Mouse (Mus musculus) hindbrain, embryonic 10.5 days (tissue): ENCODE measurements around the gene Fbrsl1. TPM values are rescaled to one million over a fixed set of nuclear protein-coding genes. Genes with fewer than 3 reads are reported as not detected.

Source experiments
- DNase-seq: peaks from one replicate; pipeline ENCODE4 v3.0.0-alpha.2; 2017; ENCODE audit warnings: low spot score
- H3K27ac ChIP-seq: fragments of 300-500 bp; sonication (generic); 2 replicates; pipeline ENCODE4 v1.5.1; 2016; ENCODE audit warnings: mild to moderate bottlenecking, moderate library complexity
- H3K27me3 ChIP-seq: fragments of 300-500 bp; sonication (generic); 2 replicates; pipeline ENCODE4 v1.6.1; 2016; ENCODE audit warnings: mild to moderate bottlenecking; ENCODE audit not compliant: poor library complexity, insufficient read depth, severe bottlenecking
- H3K36me3 ChIP-seq: fragments of 300-500 bp; sonication (generic); 2 replicates; pipeline ENCODE4 v1.6.1; 2016; ENCODE audit warnings: mild to moderate bottlenecking, moderate library complexity
- H3K4me1 ChIP-seq: fragments of 300-500 bp; sonication (generic); replicated peaks from 2 replicates; pipeline ENCODE4 v1.6.1; 2016; ENCODE audit warnings: mild to moderate bottlenecking
- H3K4me3 ChIP-seq: fragments of 300-500 bp; sonication (generic); 2 replicates; pipeline ENCODE4 v1.5.1; 2016; ENCODE audit warnings: mild to moderate bottlenecking, moderate library complexity
- H3K9me3 ChIP-seq: fragments of 300-500 bp; sonication (generic); 2 replicates; pipeline ENCODE4 v1.6.1; 2016; ENCODE audit warnings: mild to moderate bottlenecking, moderate library complexity
- WGBS: fragments of 180-500 bp; shearing (Covaris S2); methylation state at CpG from one replicate; pipeline ENCODE4 v1.1.7; 2016; 5-methylcytosine and 5-hydroxymethylcytosine counted together
- polyA plus RNA-seq: library from polyadenylated mRNA; unstranded; fragments of >200 nt; fragmentation: Nextera tagmentation; extraction: Ambion mirVana; gene quantifications from 2 replicates; pipeline ENCODE4 v1.2.1, GENCODE M21; 2016

Fbrsl1 gene
- polyA plus RNA-seq, 1 experiment from 2014 or later = 19.2 TPM

DNA sequence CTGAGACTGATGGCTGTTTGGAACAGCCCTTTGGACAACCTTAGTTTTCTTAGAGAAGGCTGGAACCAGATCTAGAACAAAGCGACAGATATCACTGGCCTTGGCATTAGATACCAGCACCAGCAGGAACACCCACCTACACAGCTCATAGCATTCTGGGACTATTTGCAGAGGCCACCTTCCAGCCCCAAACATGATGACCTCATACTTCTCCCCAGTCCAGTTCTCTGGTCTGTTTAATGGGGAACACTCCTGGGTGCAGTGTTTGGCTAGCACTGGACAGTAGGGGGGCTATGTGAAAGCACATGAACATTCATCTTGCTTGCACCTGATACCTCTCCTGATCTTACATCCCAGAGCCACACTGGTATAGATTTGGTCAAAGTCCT, 29.8 kb downstream of the Fbrsl1 start:
- Histone ChIP-seq H3K4me3 (no peak overlapping the region), H3K27me3 (peaks cover 4% of the 10 kb centered on the region; the same call in 1 of the 2 replicates), H3K9me3 (no peaks in the 10 kb centered on the region), H3K27ac (no peak overlapping the region), H3K4me1 (peaks cover 37% of the 10 kb centered on the region), H3K36me3 (peaks cover 10% of the 10 kb centered on the region; the same call in 1 of the 2 replicates)
- WGBS = 82% methylated on average over 1 of the region's 1 CpGs
- no peak for DNase-seq

DNA sequence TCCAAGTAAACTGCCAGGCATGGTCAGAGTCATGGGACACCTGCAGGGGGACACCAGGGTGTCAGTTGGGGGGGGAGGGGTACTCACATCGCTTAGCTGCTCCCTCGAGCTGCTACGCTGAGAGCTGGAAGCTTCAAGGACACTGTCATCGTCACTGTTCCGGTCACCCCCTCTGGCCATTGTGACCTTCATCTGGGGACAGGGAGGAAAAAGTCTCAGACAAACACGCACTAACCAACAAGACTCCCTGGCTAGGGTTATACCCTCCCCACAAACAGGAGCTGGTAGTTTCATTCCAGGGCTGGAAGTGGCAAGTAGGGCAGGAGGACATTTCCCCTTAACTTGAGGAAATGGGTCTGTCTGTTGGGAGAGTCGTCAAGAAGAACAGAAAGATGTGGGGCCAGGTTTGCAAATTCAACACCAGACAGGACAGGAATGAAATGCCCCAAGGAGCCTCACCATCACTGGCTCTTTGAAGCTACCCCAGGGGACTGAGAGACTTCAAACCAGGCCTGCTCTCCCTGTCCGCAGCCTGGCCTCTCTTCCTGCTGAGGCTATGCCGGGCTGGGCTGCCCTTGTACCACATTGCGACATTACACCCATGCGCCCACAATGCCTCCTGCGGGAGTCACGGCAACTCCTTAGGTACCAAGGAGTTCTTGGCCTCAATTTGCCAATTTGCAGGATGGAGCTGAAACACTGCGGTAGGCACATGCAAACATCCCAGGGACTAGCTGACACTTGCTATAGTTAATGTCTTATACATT, 30.4 kb downstream of the Fbrsl1 start:
- H3K4me1 ChIP-seq = peaks cover 39% of the 10 kb centered on the region
- no peak for DNase-seq

DNA sequence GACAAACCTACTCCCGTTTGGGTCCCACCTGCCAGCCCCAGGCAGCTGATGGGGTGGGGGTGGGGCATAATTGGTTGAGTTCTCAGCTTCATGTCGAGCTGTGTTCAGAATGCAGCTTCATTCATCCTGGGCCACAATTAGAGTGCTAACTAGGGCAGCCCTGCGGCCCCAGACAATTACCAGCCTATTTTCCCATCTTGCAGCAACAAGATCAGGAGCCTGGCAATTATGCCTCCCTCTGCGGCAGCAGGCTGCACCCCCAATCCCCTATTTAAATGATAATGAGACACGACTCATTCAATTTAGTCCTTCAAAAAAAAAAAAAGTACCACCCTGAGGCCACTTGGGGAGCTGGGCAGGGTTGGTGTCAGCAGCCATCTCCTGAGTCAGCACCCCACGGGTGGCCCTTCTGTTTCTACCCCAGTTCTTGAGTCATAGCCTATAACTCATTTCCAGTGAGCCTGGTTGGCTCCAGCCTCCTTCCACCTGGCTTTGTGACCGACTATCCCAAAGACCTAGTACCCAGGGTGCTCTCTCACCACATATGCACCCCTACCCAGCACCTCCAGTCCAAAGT, 31.4 kb downstream of the Fbrsl1 start:
- WGBS = 13% methylated on average over 7 of the region's 7 CpGs
- peak; percentile 51 for DNase-seq
- Histone ChIP-seq H3K27me3 (peaks cover 4% of the 10 kb centered on the region; the same call in 1 of the 2 replicates), H3K4me1 (peaks cover 39% of the 10 kb centered on the region), H3K27ac (peak overlapping the region; percentile 85), H3K9me3 (no peaks in the 10 kb centered on the region), H3K36me3 (peaks cover 12% of the 10 kb centered on the region; the same call in 1 of the 2 replicates), H3K4me3 (0 out of 2 replicates have a peak overlapping the region, but pooled peaks have one; percentile 13)

More for the DNA sequence above, 30.4 kb downstream of the Fbrsl1 start:
- WGBS = 47% methylated on average over 14 of the region's 14 CpGs
- H3K27me3 ChIP-seq = peaks cover 4% of the 10 kb centered on the region; the same call in 1 of the 2 replicates
- H3K36me3 ChIP-seq = peaks cover 10% of the 10 kb centered on the region; the same call in 1 of the 2 replicates
- H3K27ac ChIP-seq = peak overlapping the region; percentile 85
- H3K4me3 ChIP-seq = no peak overlapping the region
- no peaks in the 10 kb centered on the region for H3K9me3 ChIP-seq

DNA sequence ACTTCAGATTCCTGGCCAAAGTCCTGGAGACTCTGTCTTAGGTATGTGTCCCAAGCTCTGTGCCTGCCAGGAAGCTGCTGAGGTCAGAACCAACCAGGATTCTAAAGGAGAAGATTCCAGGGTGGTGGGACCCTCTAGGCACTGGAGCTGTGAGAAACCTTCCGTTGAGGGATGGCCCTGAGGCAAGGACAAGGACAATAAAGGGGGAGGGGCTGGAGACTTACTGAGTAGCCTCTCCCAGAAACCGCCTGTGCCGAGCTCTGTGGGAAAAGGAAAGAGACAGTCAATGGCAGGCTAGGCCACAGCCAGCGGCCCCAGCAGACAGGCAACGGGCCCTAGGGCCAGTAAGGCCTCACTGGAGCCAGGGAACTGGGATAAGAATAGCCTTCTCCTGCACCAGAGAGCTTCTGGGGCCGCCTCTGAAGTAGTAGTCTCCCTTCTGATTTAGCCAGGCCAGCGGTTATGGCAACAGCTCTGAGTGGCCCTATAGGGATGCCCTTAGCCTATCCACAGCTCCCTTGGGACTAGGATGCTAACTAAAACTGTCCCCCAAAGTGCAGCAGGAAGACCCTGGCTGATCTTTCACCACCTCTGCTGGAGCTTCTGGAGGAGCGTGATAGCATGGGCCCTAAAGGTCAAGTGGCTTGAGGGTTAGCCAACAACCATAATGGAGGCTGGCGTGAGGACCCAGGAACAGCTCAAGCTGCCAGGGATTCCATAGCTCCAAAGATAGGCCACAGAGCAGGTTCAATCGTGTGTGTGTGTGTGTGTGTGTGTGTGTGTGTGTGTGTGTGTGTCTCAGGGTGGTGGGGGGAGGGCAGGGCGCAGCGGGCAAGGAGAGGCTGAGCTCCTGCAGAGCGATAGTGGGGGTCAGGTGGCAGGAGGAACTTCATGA, 32.2 kb downstream of the Fbrsl1 start:
- DNase-seq = no peak
- Histone ChIP-seq H3K27me3 (peaks cover 4% of the 10 kb centered on the region; the same call in 1 of the 2 replicates), H3K9me3 (no peaks in the 10 kb centered on the region), H3K4me1 (peaks cover 39% of the 10 kb centered on the region), H3K36me3 (peaks cover 17% of the 10 kb centered on the region; the same call in 1 of the 2 replicates), H3K4me3 (0 out of 2 replicates have a peak overlapping the region, but pooled peaks have one; percentile 13), H3K27ac (peak overlapping the region; percentile 85)
- WGBS = 43% methylated on average over 13 of the region's 13 CpGs

DNA sequence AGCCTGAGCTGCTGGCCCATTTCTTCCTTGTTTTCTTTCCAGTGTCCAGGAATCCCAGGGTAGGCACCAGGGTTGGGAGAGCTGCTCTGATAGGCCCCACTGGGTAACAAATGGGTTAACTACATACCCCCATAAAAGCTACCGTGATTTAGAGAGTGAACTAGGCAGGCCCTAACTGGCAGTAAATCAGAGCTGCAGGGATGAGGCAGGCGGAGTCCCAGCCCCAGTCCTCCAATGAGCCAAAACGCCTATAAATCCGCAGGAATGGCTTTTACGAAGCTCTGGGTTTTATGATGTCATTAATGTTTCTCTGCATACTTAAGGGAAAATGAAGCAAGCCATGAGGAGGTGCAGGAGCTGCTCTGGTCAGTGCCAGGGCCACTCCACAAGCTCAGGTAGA, 33.3 kb downstream of the Fbrsl1 start:
- no peak overlapping the region for H3K4me3 ChIP-seq
- H3K27ac ChIP-seq = no peak overlapping the region
- H3K4me1 ChIP-seq = peaks cover 39% of the 10 kb centered on the region
- DNase-seq = no peak
- H3K9me3 ChIP-seq = no peaks in the 10 kb centered on the region
- peaks cover 18% of the 10 kb centered on the region; the same call in 1 of the 2 replicates for H3K36me3 ChIP-seq
- peaks cover 4% of the 10 kb centered on the region; the same call in 1 of the 2 replicates for H3K27me3 ChIP-seq
- WGBS = 89% methylated on average over 5 of the region's 5 CpGs

DNA sequence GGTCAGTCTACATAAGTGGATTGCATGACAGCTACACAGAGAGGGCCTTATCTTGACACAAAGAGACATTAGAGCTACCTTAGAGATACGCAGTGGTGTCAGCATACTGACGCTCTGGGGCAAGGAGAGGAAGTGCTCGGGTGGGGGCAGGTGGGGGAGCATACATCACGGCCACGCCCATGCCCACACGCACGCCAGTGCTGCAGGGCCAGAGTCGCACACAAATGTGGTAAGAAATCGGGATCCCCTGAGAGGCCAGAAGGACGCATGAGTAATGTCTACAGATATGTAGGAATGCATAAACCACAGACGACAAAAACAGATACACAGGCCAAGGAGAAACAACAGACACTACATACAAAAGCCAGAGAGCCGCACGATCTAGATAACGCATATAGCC, 35.3 kb downstream of the Fbrsl1 start:
- Histone ChIP-seq H3K36me3 (peaks cover 34% of the 10 kb centered on the region), H3K4me3 (no peak overlapping the region), H3K4me1 (peaks cover 35% of the 10 kb centered on the region), H3K27me3 (no peaks in the 10 kb centered on the region), H3K9me3 (no peaks in the 10 kb centered on the region), H3K27ac (0 out of 2 replicates have a peak overlapping the region, but pooled peaks have one; percentile 14)
- WGBS = 95% methylated on average over 14 of the region's 14 CpGs
- DNase-seq = no peak

DNA sequence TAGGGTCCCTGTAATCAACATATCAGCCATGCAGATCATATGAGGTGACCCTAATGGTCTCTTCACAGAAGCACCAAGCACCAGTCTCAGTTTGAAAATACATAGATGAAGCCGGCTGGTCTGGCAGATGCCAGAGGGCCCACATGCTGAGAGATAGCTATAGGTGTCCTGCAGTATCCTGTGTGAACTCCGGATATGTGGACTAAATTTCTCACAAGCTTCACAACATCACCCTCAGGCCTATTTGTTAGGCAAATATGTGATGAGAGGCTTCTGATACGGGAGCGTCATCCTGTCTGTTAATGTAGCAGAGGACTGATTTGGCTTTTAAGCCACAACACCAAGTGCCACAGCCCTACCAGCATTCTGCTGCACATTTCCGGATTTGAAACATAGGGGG, 37.9 kb downstream of the Fbrsl1 start:
- Histone ChIP-seq H3K27ac (no peak overlapping the region), H3K27me3 (no peaks in the 10 kb centered on the region), H3K4me1 (peaks cover 26% of the 10 kb centered on the region), H3K9me3 (no peaks in the 10 kb centered on the region), H3K4me3 (no peak overlapping the region), H3K36me3 (peaks cover 34% of the 10 kb centered on the region)
- no peak for DNase-seq
- WGBS = 80% methylated on average over 5 of the region's 5 CpGs

DNA sequence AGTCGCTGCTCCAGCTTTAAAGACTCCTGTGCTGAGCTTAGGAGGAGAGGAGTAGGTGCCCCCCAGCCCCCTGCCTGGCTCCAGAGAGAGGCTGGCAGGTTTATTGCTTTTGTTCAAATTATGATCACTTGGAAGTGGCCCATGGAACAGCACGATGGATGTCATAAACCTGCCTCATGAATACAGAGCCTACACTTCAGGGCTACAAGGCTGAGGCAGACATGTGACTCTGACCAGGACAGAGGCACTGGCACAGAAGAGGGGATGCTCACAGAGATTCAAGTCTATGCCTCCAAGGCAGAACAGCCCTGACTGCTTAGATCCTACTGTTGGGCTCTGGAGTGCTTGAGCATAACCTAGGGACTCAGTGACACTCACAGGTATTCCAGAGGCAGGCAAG, 39.3 kb downstream of the Fbrsl1 start:
- no peak overlapping the region for H3K27ac ChIP-seq

DNA sequence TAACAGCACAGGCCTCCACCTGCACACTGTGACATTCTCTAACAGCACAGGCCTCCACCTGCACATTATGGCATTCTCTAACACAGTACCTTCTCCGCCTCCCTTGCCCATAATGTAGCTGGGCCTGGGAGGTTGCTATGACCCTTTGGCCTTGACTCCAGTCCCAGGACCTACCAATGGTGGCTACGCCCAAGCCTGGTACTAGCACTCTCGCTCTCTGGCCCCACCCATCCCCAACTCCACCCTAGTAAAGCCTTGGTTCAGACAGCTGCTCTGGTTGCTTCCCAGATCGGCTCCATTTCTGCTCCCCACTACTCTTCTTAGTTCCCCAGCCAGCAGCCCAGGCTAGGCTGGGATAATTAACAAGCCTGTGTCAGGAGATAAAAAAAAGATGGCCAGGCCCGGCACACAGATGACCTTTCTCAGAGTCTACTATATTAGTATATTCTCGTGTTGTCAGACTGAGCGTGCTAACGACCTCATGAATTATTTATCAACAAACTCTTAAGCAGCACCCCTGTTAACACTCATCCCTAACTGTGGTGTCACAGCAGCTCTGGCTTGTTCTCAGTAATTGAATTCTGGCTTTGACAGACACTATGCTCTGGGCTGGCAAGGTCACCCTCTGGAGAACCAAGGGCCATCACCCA, 42.1 kb downstream of the Fbrsl1 start:
- H3K36me3 ChIP-seq = peaks cover 18% of the 10 kb centered on the region; the same call in 1 of the 2 replicates
- peaks cover 17% of the 10 kb centered on the region for H3K4me1 ChIP-seq
- no peak for DNase-seq
- H3K9me3 ChIP-seq = no peaks in the 10 kb centered on the region
- WGBS = 59% methylated on average over 8 of the region's 8 CpGs
- H3K27ac ChIP-seq = peak overlapping the region; percentile 50; the same call in 1 of the 2 replicates
- no peaks in the 10 kb centered on the region for H3K27me3 ChIP-seq
- no peak overlapping the region for H3K4me3 ChIP-seq

More for the DNA sequence above, 39.3 kb downstream of the Fbrsl1 start:
- no peaks in the 10 kb centered on the region for H3K9me3 ChIP-seq
- no peaks in the 10 kb centered on the region for H3K27me3 ChIP-seq
- DNase-seq = no peak
- 93% methylated on average over 2 of the region's 2 CpGs for WGBS
- H3K4me3 ChIP-seq = no peak overlapping the region
- peaks cover 25% of the 10 kb centered on the region; the same call in 1 of the 2 replicates for H3K36me3 ChIP-seq
- H3K4me1 ChIP-seq = peaks cover 19% of the 10 kb centered on the region

DNA sequence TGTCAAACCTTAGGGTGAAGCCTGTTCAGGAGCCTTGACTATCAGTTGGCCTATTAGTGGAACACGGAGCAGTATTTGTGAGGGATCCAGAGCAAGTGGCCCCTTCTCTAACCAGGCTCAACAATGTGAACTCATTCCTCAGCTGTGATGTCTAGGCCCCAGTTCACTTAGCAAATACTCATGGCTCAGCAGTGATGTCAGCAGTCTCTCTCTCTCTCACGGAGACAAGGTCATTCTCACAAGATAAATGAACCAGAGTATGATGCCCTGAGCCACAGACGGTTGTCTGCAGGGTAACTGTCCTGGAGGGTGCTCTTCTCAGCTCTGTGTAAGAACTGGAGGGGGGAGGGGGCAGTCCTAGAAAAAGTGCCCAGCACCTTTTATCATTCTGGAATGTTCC, 44.4 kb downstream of the Fbrsl1 start:
- DNase-seq = no peak
- no peak overlapping the region for H3K27ac ChIP-seq
- no peaks in the 10 kb centered on the region for H3K27me3 ChIP-seq
- H3K4me1 ChIP-seq = peaks cover 17% of the 10 kb centered on the region
- 74% methylated on average over 3 of the region's 3 CpGs for WGBS
- no peaks in the 10 kb centered on the region for H3K9me3 ChIP-seq
- no peak overlapping the region for H3K4me3 ChIP-seq
- peaks cover 8% of the 10 kb centered on the region; the same call in 1 of the 2 replicates for H3K36me3 ChIP-seq

DNA sequence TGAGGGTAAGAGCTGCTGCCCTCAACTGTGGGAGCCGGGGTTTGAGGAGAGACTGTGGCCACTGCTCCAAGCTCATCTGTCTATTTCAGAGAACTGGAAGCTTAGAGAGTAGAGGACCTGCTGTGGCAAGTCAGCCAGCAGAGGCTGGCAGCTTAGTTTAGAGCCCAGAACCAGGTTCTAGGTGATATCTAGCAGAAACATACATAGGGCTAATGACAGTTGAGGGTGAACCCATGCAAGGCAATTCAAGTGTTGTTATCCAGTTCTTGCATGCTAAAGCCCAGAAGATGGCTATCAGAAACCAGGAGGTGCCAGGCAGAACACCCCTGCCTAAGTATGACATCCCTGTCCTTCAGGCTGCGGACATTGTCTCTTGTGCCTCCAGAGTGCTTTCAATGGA, 45.7 kb downstream of the Fbrsl1 start:
- DNase-seq = no peak
- H3K27ac ChIP-seq = no peak overlapping the region
- no peaks in the 10 kb centered on the region for H3K27me3 ChIP-seq
- H3K9me3 ChIP-seq = no peaks in the 10 kb centered on the region
- H3K4me1 ChIP-seq = peaks cover 17% of the 10 kb centered on the region
- no peak overlapping the region for H3K4me3 ChIP-seq
- H3K36me3 ChIP-seq = no peaks in the 10 kb centered on the region
- 85% methylated on average over 2 of the region's 2 CpGs for WGBS

DNA sequence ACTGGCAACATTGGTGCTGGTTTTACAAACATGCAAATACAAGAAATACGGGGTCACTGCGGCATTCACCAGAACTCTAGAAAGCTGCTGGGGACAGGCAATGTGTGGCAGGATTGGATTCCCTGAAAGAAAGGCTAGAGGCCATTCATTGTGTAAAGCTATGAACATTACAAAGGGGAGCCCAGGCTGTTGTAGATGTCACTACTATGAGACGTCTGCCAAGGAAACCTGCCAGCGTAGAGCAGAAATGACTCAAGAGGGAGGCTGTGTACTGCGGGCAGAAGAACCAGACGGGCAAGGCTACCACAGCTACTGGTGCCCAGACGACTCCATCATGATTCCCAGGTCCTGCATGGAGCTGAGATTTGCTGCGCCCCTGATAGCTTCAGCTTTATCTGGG, 47.2 kb downstream of the Fbrsl1 start:
- Histone ChIP-seq H3K4me1 (peaks cover 2% of the 10 kb centered on the region), H3K36me3 (no peaks in the 10 kb centered on the region), H3K9me3 (no peaks in the 10 kb centered on the region), H3K4me3 (no peak overlapping the region), H3K27me3 (no peaks in the 10 kb centered on the region), H3K27ac (no peak overlapping the region)
- no peak for DNase-seq
- whole genome bisulfite sequencing = 88% methylated on average over 8 of the region's 8 CpGs
